Mouse (Mus musculus): ENCODE measurements around the gene Plekhh2.

GRCm38 (mm10) chr17:84590065-84590464 lies 78.4 kb downstream of the Plekhh2 start:
- TF ChIP-seq CTCF (IDR thresholded peaks at IDR 0.05; ENCODE audit: control insufficient read depth, insufficient read depth, low read length): no peak
- TF ChIP-seq POLR2A (IDR thresholded peaks at IDR 0.05; ENCODE audit: borderline replicate concordance, control insufficient read depth, low read depth, low read length): no peak
